Mouse (Mus musculus): ENCODE data around the gene Mrpl58. TPM values are rescaled to one million over a fixed set of nuclear protein-coding genes. Genes with fewer than 3 reads are reported as not detected.
A peak's percentile ranks its signal among the peaks of the same experiment; 100 is the strongest.

The Mrpl58 gene
- polyA plus RNA-seq, 1 experiment from 2014 or later = 253 TPM

GRCm38 (mm10) chr11:115372737-115373136 is 30.8 kb upstream of the Mrpl58 start:
- Histone ChIP-seq H3K4me3 (no peak overlapping the region), H3K27ac (no peak overlapping the region), H3K9me3 (no peaks in the 10 kb centered on the region), H3K4me1 (replicated peaks) (peaks cover 14% of the 10 kb centered on the region), H3K27me3 (ENCODE audit: insufficient read depth, poor library complexity, severe bottlenecking) (peaks cover 94% of the 10 kb centered on the region), H3K36me3 (no peaks in the 10 kb centered on the region)
- WGBS = 43% methylated on average over 2 of the region's 2 CpGs
- no peak for DNase-seq (ENCODE audit: low spot score)

DNA sequence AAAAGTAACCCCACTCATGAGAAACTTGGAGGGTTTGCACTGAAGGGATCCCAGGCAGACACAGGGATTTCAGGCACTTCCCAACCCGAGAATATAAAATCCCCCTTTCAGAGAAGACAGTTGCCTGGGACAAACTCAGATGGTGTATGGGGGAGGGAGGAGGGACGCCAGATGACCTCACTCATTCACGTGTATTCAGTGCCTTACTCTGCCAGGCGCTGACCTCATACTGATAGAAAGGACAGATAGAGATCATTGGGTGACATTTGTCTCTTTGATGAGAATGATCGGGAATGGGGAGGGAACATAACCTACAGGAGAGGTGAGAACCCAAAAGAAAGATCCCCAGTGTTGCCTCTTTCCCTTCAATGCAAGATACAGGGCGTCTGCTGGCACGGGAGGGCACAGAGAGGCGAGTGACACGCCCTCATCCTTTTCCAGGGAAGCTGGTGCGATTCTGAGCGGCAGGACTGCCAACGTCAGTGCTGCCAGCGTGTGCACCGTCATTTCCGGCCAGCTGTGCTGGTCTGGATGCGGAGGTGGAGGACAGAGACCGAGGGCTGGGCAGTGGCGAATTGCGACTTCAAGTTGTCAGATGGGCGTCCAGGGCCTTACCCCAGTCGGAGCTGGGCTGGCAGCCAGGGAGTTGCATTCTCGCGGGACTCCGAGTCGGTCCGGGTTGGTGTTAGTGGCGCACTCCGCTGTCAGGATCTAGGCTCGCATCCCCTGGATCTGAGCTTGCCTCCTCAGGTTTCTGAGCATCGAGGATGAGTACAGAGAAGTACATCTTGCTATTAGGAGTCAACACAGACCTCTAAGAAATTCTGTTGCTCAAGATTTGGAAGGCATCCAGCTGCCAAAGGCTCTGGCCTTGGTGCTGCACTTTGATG is 29.5 kb upstream of the Mrpl58 start:
- Histone ChIP-seq H3K27ac (peak overlapping the region; percentile 67), H3K27me3 (ENCODE audit: insufficient read depth, poor library complexity, severe bottlenecking) (peaks cover 81% of the 10 kb centered on the region), H3K4me3 (peak overlapping the region; percentile 51), H3K9me3 (0 out of 2 replicates have a peak, but pooled peaks cover 3% of the 10 kb centered on the region), H3K4me1 (replicated peaks) (peaks cover 13% of the 10 kb centered on the region), H3K36me3 (no peaks in the 10 kb centered on the region)
- 1% methylated on average over 30 of the region's 30 CpGs for WGBS
- peak; percentile 54 for DNase-seq (ENCODE audit: low spot score)

DNA sequence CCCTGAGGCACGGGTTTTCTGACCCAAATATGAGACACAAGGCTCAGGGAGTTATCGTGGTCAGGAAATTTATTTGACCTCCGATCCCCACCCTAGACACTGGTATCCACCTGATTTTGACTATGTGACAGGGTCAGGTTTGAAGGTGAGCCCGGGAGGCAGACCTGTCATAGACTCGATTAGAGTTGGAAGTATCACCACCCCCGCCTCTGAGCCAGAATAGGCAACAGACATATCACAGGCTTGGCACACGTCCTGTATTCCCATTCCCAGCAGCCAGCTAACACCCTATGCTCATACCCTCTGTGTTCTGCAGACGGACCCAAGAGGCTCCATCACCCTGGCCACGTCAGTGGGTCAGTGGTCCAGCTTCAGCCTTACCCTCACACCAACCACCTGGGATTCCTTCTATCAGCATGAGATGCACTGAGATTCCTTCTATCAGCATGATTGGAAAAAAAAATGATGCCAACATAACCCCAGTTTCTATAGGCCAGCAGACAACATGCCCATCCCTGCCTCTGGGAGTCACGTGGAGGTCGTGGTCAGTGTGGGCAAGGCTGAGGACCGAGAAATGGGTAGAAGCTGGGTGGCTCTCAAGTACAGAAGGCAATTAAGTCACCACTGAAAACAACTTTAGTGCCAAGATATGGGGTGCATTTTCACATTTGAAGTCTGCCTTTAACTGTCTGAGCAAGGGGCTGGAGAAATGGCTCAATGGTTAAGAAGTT is 28.7 kb upstream of the Mrpl58 start:
- WGBS = 66% methylated on average over 12 of the region's 12 CpGs
- Histone ChIP-seq H3K4me3 (peak overlapping the region; percentile 51), H3K27ac (peak overlapping the region; percentile 67; the same call in 1 of the 2 replicates), H3K9me3 (0 out of 2 replicates have a peak, but pooled peaks cover 3% of the 10 kb centered on the region), H3K36me3 (no peaks in the 10 kb centered on the region), H3K27me3 (ENCODE audit: insufficient read depth, poor library complexity, severe bottlenecking) (peaks cover 73% of the 10 kb centered on the region), H3K4me1 (replicated peaks) (peaks cover 13% of the 10 kb centered on the region)
- DNase-seq (ENCODE audit: low spot score) = no peak

DNA sequence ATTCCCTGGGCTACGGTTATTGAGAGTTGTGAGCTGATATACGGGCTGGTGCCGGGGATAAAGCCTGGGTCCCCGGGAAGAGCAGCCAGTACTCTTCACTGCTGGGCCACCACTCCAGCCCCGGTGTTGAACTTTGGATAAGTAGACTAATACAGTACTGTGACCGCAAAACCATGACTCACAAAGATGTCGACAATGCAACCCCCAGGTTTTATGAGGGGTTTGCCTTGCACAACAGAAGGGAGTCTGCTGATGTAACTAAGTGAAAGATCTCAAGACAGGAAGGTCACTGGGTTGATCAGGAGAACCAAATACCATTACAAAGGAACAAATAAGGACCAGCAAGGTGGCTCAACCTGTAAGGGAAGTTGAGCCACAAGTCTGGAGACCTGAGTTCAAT is 26.8 kb upstream of the Mrpl58 start:
- no peaks in the 10 kb centered on the region for H3K36me3 ChIP-seq
- H3K9me3 ChIP-seq = 0 out of 2 replicates have a peak, but pooled peaks cover 3% of the 10 kb centered on the region
- 75% methylated on average over 7 of the region's 7 CpGs for WGBS
- no peak for DNase-seq (ENCODE audit: low spot score)
- H3K4me1 ChIP-seq (replicated peaks) = peaks cover 19% of the 10 kb centered on the region
- H3K27me3 ChIP-seq (ENCODE audit: insufficient read depth, poor library complexity, severe bottlenecking) = peaks cover 55% of the 10 kb centered on the region
- no peak overlapping the region for H3K27ac ChIP-seq
- H3K4me3 ChIP-seq = no peak overlapping the region

DNA sequence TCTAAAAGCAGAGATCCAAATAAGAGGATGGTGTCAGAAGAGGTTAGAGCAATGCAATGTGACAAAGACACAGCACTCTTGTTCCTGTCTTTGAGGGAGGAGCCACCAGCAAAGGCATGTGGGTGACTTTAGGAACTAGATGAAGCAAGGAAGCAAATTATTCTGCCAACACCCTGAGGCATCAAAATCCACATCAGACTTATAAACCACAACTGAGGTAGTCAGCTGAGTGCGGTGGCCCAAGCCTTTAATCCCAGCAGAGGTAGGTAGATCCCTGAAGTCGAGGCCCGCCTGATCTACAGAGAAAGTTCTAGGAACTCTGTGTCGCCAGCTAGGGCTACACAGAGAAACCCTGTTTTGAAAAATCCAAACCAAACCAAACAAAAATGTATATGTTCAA is 26.3 kb upstream of the Mrpl58 start:
- no peaks in the 10 kb centered on the region for H3K36me3 ChIP-seq
- H3K27me3 ChIP-seq (ENCODE audit: insufficient read depth, poor library complexity, severe bottlenecking) = peaks cover 49% of the 10 kb centered on the region
- H3K4me3 ChIP-seq = no peak overlapping the region
- no peak overlapping the region for H3K27ac ChIP-seq
- 0 out of 2 replicates have a peak, but pooled peaks cover 3% of the 10 kb centered on the region for H3K9me3 ChIP-seq
- H3K4me1 ChIP-seq (replicated peaks) = peaks cover 23% of the 10 kb centered on the region
- WGBS = 91% methylated on average over 4 of the region's 4 CpGs
- DNase-seq (ENCODE audit: low spot score) = no peak

GRCm38 (mm10) chr11:115377854-115378253 is 25.7 kb upstream of the Mrpl58 start:
- Histone ChIP-seq H3K4me1 (replicated peaks) (peaks cover 29% of the 10 kb centered on the region), H3K9me3 (0 out of 2 replicates have a peak, but pooled peaks cover 3% of the 10 kb centered on the region), H3K27ac (no peak overlapping the region), H3K4me3 (no peak overlapping the region), H3K27me3 (ENCODE audit: insufficient read depth, poor library complexity, severe bottlenecking) (peaks cover 46% of the 10 kb centered on the region), H3K36me3 (no peaks in the 10 kb centered on the region)
- WGBS = 81% methylated on average over 7 of the region's 7 CpGs
- no peak for DNase-seq (ENCODE audit: low spot score)

DNA sequence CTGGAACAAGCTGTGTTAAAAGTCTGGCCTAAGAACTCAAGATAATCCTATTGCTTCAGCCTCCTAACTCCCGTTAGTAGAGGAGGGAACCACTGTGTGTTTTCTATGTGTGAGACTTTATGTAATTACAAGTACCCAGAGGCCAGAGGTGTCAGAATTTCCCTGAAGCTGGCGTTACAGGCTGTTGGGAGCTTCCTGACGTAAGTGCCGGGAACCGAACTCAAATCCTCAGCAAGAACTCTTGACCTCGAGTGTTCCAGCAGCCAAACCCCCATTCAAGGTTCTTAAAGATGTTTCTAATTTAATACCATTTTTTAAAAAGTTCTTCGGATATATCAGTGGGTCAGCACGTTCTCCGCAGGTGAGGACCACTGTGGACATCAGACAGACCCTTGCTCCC is 22.3 kb upstream of the Mrpl58 start:
- DNase-seq (ENCODE audit: low spot score) = no peak
- WGBS = 15% methylated on average over 9 of the region's 9 CpGs
- no peaks in the 10 kb centered on the region for H3K36me3 ChIP-seq
- H3K9me3 ChIP-seq = 0 out of 2 replicates have a peak, but pooled peaks cover 3% of the 10 kb centered on the region
- peaks cover 23% of the 10 kb centered on the region; the same call in 1 of the 2 replicates for H3K27me3 ChIP-seq (ENCODE audit: insufficient read depth, poor library complexity, severe bottlenecking)
- peak overlapping the region; percentile 97 for H3K27ac ChIP-seq
- peak overlapping the region; percentile 87 for H3K4me3 ChIP-seq
- H3K4me1 ChIP-seq (replicated peaks) = peaks cover 49% of the 10 kb centered on the region

DNA sequence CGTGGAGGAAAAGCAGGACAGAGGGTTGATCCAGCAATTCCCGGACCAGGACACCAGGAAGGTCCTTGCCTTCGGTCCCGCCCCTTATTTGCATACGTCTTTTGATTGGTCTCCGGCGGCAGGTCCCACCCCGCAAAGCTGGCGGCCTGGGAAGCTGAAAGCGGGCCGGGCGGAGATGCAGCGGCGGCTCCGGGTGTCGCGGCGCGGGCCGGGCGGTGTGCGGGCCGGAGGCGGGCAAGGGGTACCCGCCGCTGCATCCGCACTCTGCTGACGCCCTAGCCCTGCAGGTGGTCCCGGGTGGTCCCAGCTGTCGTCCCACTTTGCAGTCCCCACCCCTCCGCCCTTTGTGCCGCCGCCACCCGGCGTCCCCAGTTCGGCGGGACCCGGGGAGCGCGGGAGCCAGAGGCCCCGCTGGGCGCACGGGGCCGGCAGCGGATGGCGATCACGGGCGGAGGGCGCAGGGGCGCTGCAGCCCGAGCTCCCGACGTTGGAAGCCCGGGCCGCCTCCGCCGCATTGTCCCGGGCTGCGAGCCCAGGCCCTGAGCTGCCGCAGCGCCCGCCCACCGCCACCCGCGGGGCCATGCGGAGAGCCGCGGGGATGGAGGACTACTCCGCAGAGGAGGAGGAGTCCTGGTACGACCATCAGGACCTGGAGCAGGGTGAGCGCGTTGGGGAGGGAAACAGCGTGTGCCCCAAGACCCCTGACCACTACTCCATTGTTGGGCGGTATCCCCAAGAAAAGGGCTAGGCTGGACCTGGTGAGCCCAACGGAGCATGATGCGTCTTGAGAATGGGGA is 21.6 kb upstream of the Mrpl58 start, which contains the start of gene Cdr2l:
Cdr2l (plus strand) TSS at position 174 of the 797 bp plus-strand sequence.
- Histone ChIP-seq H3K4me1 (replicated peaks) (peaks cover 49% of the 10 kb centered on the region), H3K9me3 (0 out of 2 replicates have a peak, but pooled peaks cover 3% of the 10 kb centered on the region), H3K36me3 (no peaks in the 10 kb centered on the region), H3K27me3 (ENCODE audit: insufficient read depth, poor library complexity, severe bottlenecking) (peaks cover 16% of the 10 kb centered on the region; the same call in 1 of the 2 replicates), H3K27ac (peak within 1 kb of the TSS; percentile 97), H3K4me3 (peak within 1 kb of the TSS; percentile 87)
- DNase-seq (ENCODE audit: low spot score) = peak; percentile 92
- WGBS = under 1% methylated on average over 76 of the region's 76 CpGs

GRCm38 (mm10) chr11:115382891-115383290 is 20.7 kb upstream of the Mrpl58 start:
- H3K36me3 ChIP-seq = no peaks in the 10 kb centered on the region
- WGBS = 20% methylated on average over 5 of the region's 5 CpGs
- H3K9me3 ChIP-seq = 0 out of 2 replicates have a peak, but pooled peaks cover 2% of the 10 kb centered on the region
- no peak for DNase-seq (ENCODE audit: low spot score)
- peak overlapping the region; percentile 87 for H3K4me3 ChIP-seq
- peak overlapping the region; percentile 97; the same call in 1 of the 2 replicates for H3K27ac ChIP-seq
- peaks cover 49% of the 10 kb centered on the region for H3K4me1 ChIP-seq (replicated peaks)
- H3K27me3 ChIP-seq (ENCODE audit: insufficient read depth, poor library complexity, severe bottlenecking) = 0 out of 2 replicates have a peak, but pooled peaks cover 13% of the 10 kb centered on the region

GRCm38 (mm10) chr11:115383701-115384474 is 19.7 kb upstream of the Mrpl58 start:
- 70% methylated on average over 16 of the region's 16 CpGs for WGBS
- no peaks in the 10 kb centered on the region for H3K9me3 ChIP-seq
- peaks cover 7% of the 10 kb centered on the region; the same call in 1 of the 2 replicates for H3K36me3 ChIP-seq
- H3K4me3 ChIP-seq = peak overlapping the region; percentile 87
- 0 out of 2 replicates have a peak, but pooled peaks cover 13% of the 10 kb centered on the region for H3K27me3 ChIP-seq (ENCODE audit: insufficient read depth, poor library complexity, severe bottlenecking)
- H3K27ac ChIP-seq = no peak overlapping the region; the same call in 1 of the 2 replicates
- no peak for DNase-seq (ENCODE audit: low spot score)
- H3K4me1 ChIP-seq (replicated peaks) = peaks cover 49% of the 10 kb centered on the region

DNA sequence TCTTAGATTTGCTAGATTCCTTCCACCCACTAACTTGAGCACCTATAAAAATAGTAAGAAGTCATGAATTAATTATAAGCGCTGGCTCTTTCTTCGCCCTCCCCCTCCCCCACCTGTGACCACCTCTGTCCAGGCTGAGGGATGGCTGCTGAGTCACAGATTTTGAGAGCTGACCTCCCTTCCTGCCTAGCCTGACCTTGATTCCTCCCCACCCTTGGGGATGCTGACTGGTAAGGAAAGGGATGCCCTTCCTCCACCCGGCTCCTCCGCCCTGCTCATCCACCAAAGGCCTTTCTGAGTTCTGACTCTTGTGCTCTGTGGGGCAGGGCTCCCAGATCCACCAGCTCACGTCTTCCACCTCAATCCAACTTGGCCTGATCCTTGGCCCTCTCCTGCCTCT is 19.0 kb upstream of the Mrpl58 start:
- Histone ChIP-seq H3K27me3 (ENCODE audit: insufficient read depth, poor library complexity, severe bottlenecking) (0 out of 2 replicates have a peak, but pooled peaks cover 13% of the 10 kb centered on the region), H3K36me3 (peaks cover 12% of the 10 kb centered on the region; the same call in 1 of the 2 replicates), H3K4me1 (replicated peaks) (peaks cover 49% of the 10 kb centered on the region), H3K4me3 (0 out of 2 replicates have a peak overlapping the region, but pooled peaks have one; percentile 87), H3K27ac (peak overlapping the region; percentile 50), H3K9me3 (no peaks in the 10 kb centered on the region)
- DNase-seq (ENCODE audit: low spot score) = no peak
- WGBS = 74% methylated on average over 5 of the region's 5 CpGs
